In genomic region chr6:120933670-120934069, GRCm38 (mm10) we compare ENCODE assay signal across 31 mouse cellular contexts.
"Had no signal": no experiment of that assay in that cellular context is flagged by ENCODE, and none has a peak within 500 bp of the region (broad histone marks: within the 10 kb centered on the region; RNA-seq: fewer than 3 reads in every experiment).

No protein-coding gene starts in this region.

- H3K27me3 ChIP-seq: limb, embryonic 12.5 days; limb, embryonic 13.5 days; limb, embryonic 15.5 days; liver, embryonic 12.5 days; liver, embryonic 13.5 days; liver, embryonic 15.5 days; lung, embryonic 15.5 days; midbrain, embryonic 12.5 days; midbrain, embryonic 13.5 days; midbrain, embryonic 15.5 days had no signal

- H3K4me2 ChIP-seq: limb, embryonic 12.5 days; limb, embryonic 13.5 days; limb, embryonic 15.5 days; liver, embryonic 11.5 days; liver, embryonic 12.5 days; liver, embryonic 13.5 days; liver, embryonic 15.5 days; lung, embryonic 14.5 days; lung, embryonic 15.5 days; midbrain, embryonic 11.5 days; midbrain, embryonic 12.5 days; midbrain, embryonic 13.5 days; midbrain, embryonic 15.5 days had no signal

- DNase-seq: left cerebral cortex, postnatal 4 days; liver; liver, embryonic 13.5 days; liver, postnatal 0 days; lung, adult 18-20 months; lung, adult 2 months; lung, embryonic 14.5 days; lung, postnatal 10 days; lung, postnatal 14 days; lung, postnatal 36 days; lung, postnatal 4 days; midbrain, embryonic 14.5 days had no signal

- H3K9ac ChIP-seq: limb, embryonic 12.5 days; limb, embryonic 13.5 days; limb, embryonic 15.5 days; liver, embryonic 12.5 days; liver, embryonic 13.5 days; liver, embryonic 14.5 days; liver, embryonic 15.5 days; liver, postnatal 0 days; lung, embryonic 14.5 days; lung, embryonic 15.5 days; midbrain, embryonic 12.5 days; midbrain, embryonic 13.5 days; midbrain, embryonic 15.5 days had no signal

- H3K4me3 ChIP-seq: left cerebral cortex, adult 2 months; limb, embryonic 12.5 days; limb, embryonic 13.5 days; limb, embryonic 15.5 days; liver, embryonic 12.5 days; liver, embryonic 13.5 days; liver, embryonic 15.5 days; lung, embryonic 15.5 days; megakaryocyte, embryonic 14.5 days; midbrain, embryonic 10.5 days; midbrain, embryonic 12.5 days; midbrain, embryonic 13.5 days; midbrain, embryonic 15.5 days; myocyte had no signal

- H3K27ac ChIP-seq: left cerebral cortex, adult 2 months; limb, embryonic 12.5 days; limb, embryonic 13.5 days; limb, embryonic 15.5 days; liver, embryonic 12.5 days; liver, embryonic 13.5 days; liver, embryonic 14.5 days; liver, embryonic 15.5 days; lung, embryonic 15.5 days; macrophage; midbrain, embryonic 10.5 days; midbrain, embryonic 12.5 days; midbrain, embryonic 13.5 days; midbrain, embryonic 15.5 days had no signal

- H3K9me3 ChIP-seq: limb, embryonic 12.5 days; limb, embryonic 13.5 days; limb, embryonic 15.5 days; liver, embryonic 12.5 days; liver, embryonic 13.5 days; liver, embryonic 15.5 days; lung, embryonic 15.5 days; megakaryocyte, embryonic 14.5 days; midbrain, embryonic 10.5 days; midbrain, embryonic 12.5 days; midbrain, embryonic 13.5 days; midbrain, embryonic 15.5 days had no signal

- H3K4me1 ChIP-seq: limb, embryonic 12.5 days; limb, embryonic 15.5 days; lung, embryonic 15.5 days; midbrain, embryonic 12.5 days; midbrain, embryonic 13.5 days; midbrain, embryonic 15.5 days had no signal

- ATAC-seq: liver, embryonic 12.5 days; liver, postnatal 0 days; lung, postnatal 0 days; midbrain, embryonic 13.5 days; midbrain, embryonic 15.5 days; midbrain, embryonic 16.5 days had no signal
